8 mouse cellular contexts compared by ENCODE assay signal in the genomic region with DNA sequence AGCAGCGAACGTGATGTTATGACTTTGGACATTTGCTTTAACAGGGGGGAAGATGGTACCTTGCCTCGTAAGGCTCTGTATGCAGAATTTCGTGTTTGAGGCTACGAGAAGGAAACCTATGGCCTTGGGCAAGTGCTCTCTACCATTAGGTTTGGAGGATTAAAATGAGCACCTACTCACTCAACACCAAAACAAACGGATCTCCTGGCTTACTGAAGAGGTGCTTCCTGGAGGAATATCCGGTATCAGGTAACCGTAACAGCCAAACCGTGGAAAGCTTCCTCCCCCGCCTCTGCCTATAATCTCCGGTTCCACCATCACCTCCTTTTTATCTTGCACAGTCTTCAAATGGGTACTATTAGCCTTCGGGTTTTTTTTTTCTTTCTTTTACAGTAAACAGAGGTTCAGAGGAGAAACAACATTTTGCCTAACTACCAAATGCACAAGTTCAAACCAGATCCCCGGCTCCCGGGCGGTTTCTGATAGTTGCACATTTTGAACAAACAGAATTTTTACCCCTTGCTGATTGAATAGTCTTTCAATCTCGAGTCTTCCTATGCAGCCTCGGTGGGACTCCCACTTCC. TPM values are rescaled to one million over a fixed set of nuclear protein-coding genes. Genes with fewer than 3 reads are reported as not detected.
DNase-seq lines count a peak whose midpoint lies in the region; ATAC-seq and TF ChIP-seq lines count a peak whose summit lies in the region.

No protein-coding gene starts in this region.

- peak; percentile 34 for ATAC-seq in activated CD4-positive, CD25-positive, alpha-beta regulatory T cell, adult 4 months
- no peak for ATAC-seq in heart, embryonic 12.5 days (ENCODE audit: insufficient number of reproducible peaks, low FRiP score)
- ATAC-seq in liver, embryonic 16.5 days (ENCODE audit: low read depth): no peak
- ATAC-seq in cerebellum, adult (ENCODE audit: insufficient number of reproducible peaks, low FRiP score, low TSS enrichment): no peak

- peak overlapping the region; percentile 91 for H3K9ac ChIP-seq in liver, adult 2 months (ENCODE audit: low read depth, low read length)
- H3K9ac ChIP-seq in heart, embryonic 12.5 days: peak overlapping the region; percentile 90
- H3K9ac ChIP-seq in liver, embryonic 16.5 days (ENCODE audit: low read depth, low read length): peak overlapping the region; percentile 85

- H3K79me2 ChIP-seq in liver, adult 2 months (ENCODE audit: control insufficient read depth, insufficient read depth, low read length): peaks cover 14% of the 10 kb centered on the region; the same call in 1 of the 2 replicates

- peak; percentile 35 for DNase-seq in liver, adult 2 months (ENCODE audit: extremely low read depth, low read depth, low spot score)
- DNase-seq in liver: no peak
- DNase-seq in thymus, postnatal 14 days: peak; percentile 30
- DNase-seq in Muller cell, postnatal 12 days (ENCODE audit: inconsistent ontology term): no peak

- H3K4me3 ChIP-seq in liver, adult 2 months (ENCODE audit: insufficient read depth, low read depth, low read length): peak overlapping the region; percentile 89
- peak overlapping the region; percentile 99 for H3K4me3 ChIP-seq in heart, embryonic 12.5 days
- peak overlapping the region; percentile 94 for H3K4me3 ChIP-seq in liver, embryonic 16.5 days (ENCODE audit: low read depth, low read length)

- no peak for TF ChIP-seq POLR2A in liver, adult 2 months (IDR thresholded peaks at IDR 0.05; ENCODE audit: extremely low read depth, insufficient read depth, low read length)

- H3K4me2 ChIP-seq in heart, embryonic 12.5 days: peak overlapping the region; percentile 80
- H3K4me2 ChIP-seq in liver, embryonic 16.5 days (ENCODE audit: low read depth, low read length): peak overlapping the region; percentile 88

- H3K27ac ChIP-seq in liver, adult 2 months (replicated peaks; ENCODE audit: insufficient read depth, low read depth, low read length): peak overlapping the region; percentile 2
- H3K27ac ChIP-seq in heart, embryonic 12.5 days (ENCODE audit: poor library complexity, severe bottlenecking): peak overlapping the region; percentile 82
- H3K27ac ChIP-seq in liver, embryonic 16.5 days (ENCODE audit: low read length): peak overlapping the region; percentile 89

- H3K36me3 ChIP-seq in liver, adult 2 months (ENCODE audit: control insufficient read depth, insufficient read depth, low read length): peaks cover 43% of the 10 kb centered on the region
- peaks cover 48% of the 10 kb centered on the region for H3K36me3 ChIP-seq in heart, embryonic 12.5 days
- H3K36me3 ChIP-seq in liver, embryonic 16.5 days (ENCODE audit: control insufficient read depth, insufficient read depth): peaks cover 38% of the 10 kb centered on the region

- peaks cover 10% of the 10 kb centered on the region for H3K4me1 ChIP-seq in liver, adult 2 months (ENCODE audit: control insufficient read depth, insufficient read depth, low read length)
- peaks cover 20% of the 10 kb centered on the region for H3K4me1 ChIP-seq in heart, embryonic 12.5 days (replicated peaks)
- H3K4me1 ChIP-seq in liver, embryonic 16.5 days (ENCODE audit: control insufficient read depth, low read depth, low read length): peaks cover 17% of the 10 kb centered on the region

- WGBS in liver, adult 2 months: 2% methylated on average over 17 of the region's 17 CpGs
- WGBS in heart, embryonic 12.5 days: 8% methylated on average over 17 of the region's 17 CpGs
- 2% methylated on average over 17 of the region's 17 CpGs for WGBS in liver, embryonic 16.5 days (ENCODE audit: insufficient replicate concordance)

- H3K27me3 ChIP-seq in liver, adult 2 months (ENCODE audit: control insufficient read depth, insufficient read depth, low read length): no peaks in the 10 kb centered on the region
- H3K27me3 ChIP-seq in heart, embryonic 12.5 days (replicated peaks): no peaks in the 10 kb centered on the region
- H3K27me3 ChIP-seq in liver, embryonic 16.5 days (ENCODE audit: control insufficient read depth, insufficient read depth, low read depth, low read length): no peaks in the 10 kb centered on the region

- H3K9me3 ChIP-seq in heart, embryonic 12.5 days (replicated peaks): no peaks in the 10 kb centered on the region
- H3K9me3 ChIP-seq in liver, embryonic 16.5 days (replicated peaks; ENCODE audit: control insufficient read depth, low read length): no peaks in the 10 kb centered on the region

- no peak for TF ChIP-seq CTCF in liver, adult 2 months (IDR thresholded peaks at IDR 0.05; ENCODE audit: low read depth, low read length)

RNA-seq across cellular contexts. Expression of gene Cog4, which starts 0.5 kb away (rescaled TPM):
- 73.9 and 75.4 TPM in 2 replicates for total RNA-seq in liver, adult 2 months (2014; rRNA removed)
- polyA plus RNA-seq in liver, adult 2 months (2012; rRNA removed): 27.8 and 29.4 TPM in 2 replicates
- 10 to 100 TPM; 52.3 to 53.6 TPM for polyA plus RNA-seq in activated CD4-positive, CD25-positive, alpha-beta regulatory T cell, adult 4 months (2017; shearing (Covaris generic))
- polyA plus RNA-seq in heart, embryonic 12.5 days (2016; fragmentation: Nextera tagmentation; extraction: Ambion mirVana): 65.2 and 65.7 TPM in 2 replicates
- 28.4 and 29.7 TPM in 2 replicates for polyA plus RNA-seq in liver, embryonic 16.5 days (2015; fragmentation: Nextera tagmentation; extraction: Ambion mirVana)

RNA-seq across cellular contexts. Expression of gene Sf3b3, which starts 0.7 kb away (rescaled TPM):
- 20.6 and 23.8 TPM in 2 replicates for total RNA-seq in liver, adult 2 months (2014; rRNA removed)
- 10.8 and 12.1 TPM in 2 replicates for polyA plus RNA-seq in liver, adult 2 months (2012; rRNA removed)
- polyA plus RNA-seq in activated CD4-positive, CD25-positive, alpha-beta regulatory T cell, adult 4 months (2017; shearing (Covaris generic)): 10 to 100 TPM; 79.7 to 89.2 TPM
- polyA plus RNA-seq in heart, embryonic 12.5 days (2016; fragmentation: Nextera tagmentation; extraction: Ambion mirVana): 106 and 110 TPM in 2 replicates
- 56.5 and 58.4 TPM in 2 replicates for polyA plus RNA-seq in liver, embryonic 16.5 days (2015; fragmentation: Nextera tagmentation; extraction: Ambion mirVana)

RNA-seq across cellular contexts. Expression of gene Il34, which starts 40.2 kb away (rescaled TPM):
- 2.4 and 4.8 TPM in 2 replicates for total RNA-seq in liver, adult 2 months (2014; rRNA removed)
- polyA plus RNA-seq in liver, adult 2 months (2012; rRNA removed): 5.6 and 7.3 TPM in 2 replicates
- polyA plus RNA-seq in activated CD4-positive, CD25-positive, alpha-beta regulatory T cell, adult 4 months (2017; shearing (Covaris generic)): not detected
- polyA plus RNA-seq in heart, embryonic 12.5 days (2016; fragmentation: Nextera tagmentation; extraction: Ambion mirVana): 0.13 and 0.32 TPM in 2 replicates
- polyA plus RNA-seq in liver, embryonic 16.5 days (2015; fragmentation: Nextera tagmentation; extraction: Ambion mirVana): 0.31 TPM in 1 of 2 replicates, not detected in the other

RNA-seq across cellular contexts. Expression of gene Fuk, which starts 56.4 kb away (rescaled TPM):
- total RNA-seq in liver, adult 2 months (2014; rRNA removed): 6.3 and 6.7 TPM in 2 replicates
- polyA plus RNA-seq in liver, adult 2 months (2012; rRNA removed): 11.2 and 11.4 TPM in 2 replicates
- 1 to 10 TPM; 1.9 to 2.3 TPM for polyA plus RNA-seq in activated CD4-positive, CD25-positive, alpha-beta regulatory T cell, adult 4 months (2017; shearing (Covaris generic))
- polyA plus RNA-seq in heart, embryonic 12.5 days (2016; fragmentation: Nextera tagmentation; extraction: Ambion mirVana): 10.0 and 10.2 TPM in 2 replicates
- 2.7 and 2.9 TPM in 2 replicates for polyA plus RNA-seq in liver, embryonic 16.5 days (2015; fragmentation: Nextera tagmentation; extraction: Ambion mirVana)

Comparison
In these comparisons a context has a peak if more than half of its experiments do, and no peak if none do; other contexts are left out.
1. DNase-seq: peak in liver, adult 2 months (single experiment) and thymus, postnatal 14 days (single experiment); none in liver (single experiment) and Muller cell, postnatal 12 days (single experiment).
2. H3K27ac ChIP-seq: peak in every context shown above with its lines; median percentile 89 in liver, embryonic 16.5 days; 82 in heart, embryonic 12.5 days; 2 in liver, adult 2 months.
3. Peak in every context shown above with its lines, with median percentiles within 50 percentile points of each other: H3K4me3 ChIP-seq and H3K9ac ChIP-seq.